Mouse (Mus musculus) MEL (cell line): ENCODE results near the gene Tpcn1.

Experiments used
- CHD1 ChIP-seq: IDR thresholded peaks from 2 replicates; pipeline ENCODE4 v1.6.1; 2012; ENCODE audit warnings: low read depth, mild to moderate bottlenecking, inconsistent platforms, low read length, improper control_type of control experiment
- CTCF ChIP-seq, 3 experiments: IDR thresholded peaks in 2 of 3; conservative IDR thresholded peaks in 1 of 3; 2 replicates each; pipeline ENCODE4 v1.5.1; 2011 to 2012; ENCODE audit warnings: low read length in 3 of 3, low read depth in 2 of 3, mild to moderate bottlenecking in 2 of 3, improper control_type of control experiment in 1 of 3, inconsistent platforms in 1 of 3, mixed read lengths in 1 of 3, moderate library complexity in 1 of 3; ENCODE audit not compliant: control insufficient read depth in 1 of 3, insufficient read depth in 1 of 3, poor library complexity in 1 of 3, severe bottlenecking in 1 of 3
- EP300 ChIP-seq, 2 experiments: IDR thresholded peaks; 2 replicates each; pipeline ENCODE4 v1.6.1; 2011; ENCODE audit warnings: improper control_type of control experiment in 2 of 2, low read length in 2 of 2, low read depth in 1 of 2, mild to moderate bottlenecking in 1 of 2
- ETS1 ChIP-seq: IDR thresholded peaks from 2 replicates; pipeline ENCODE4 v1.6.1; 2012; ENCODE audit warnings: low read depth, mild to moderate bottlenecking, inconsistent platforms, low read length, improper control_type of control experiment, moderate library complexity
- HCFC1 ChIP-seq: IDR thresholded peaks from 2 replicates; pipeline ENCODE4 v1.6.1; 2012; ENCODE audit warnings: low read depth, mild to moderate bottlenecking, inconsistent platforms, low read length, improper control_type of control experiment, moderate library complexity
- POLR2A ChIP-seq, 2 experiments: IDR thresholded peaks; 2 replicates each; pipeline ENCODE4 v1.6.1; 2011 to 2012; ENCODE audit warnings: low read length in 2 of 2, mild to moderate bottlenecking in 2 of 2, control low read depth in 1 of 2, improper control_type of control experiment in 1 of 2, low read depth in 1 of 2, moderate library complexity in 1 of 2; ENCODE audit not compliant: control insufficient read depth in 1 of 2, insufficient read depth in 1 of 2, poor library complexity in 1 of 2
- POLR2AphosphoS2 ChIP-seq: IDR thresholded peaks from 2 replicates; pipeline ENCODE4 v1.6.1; 2011; ENCODE audit warnings: low read length, improper control_type of control experiment

GRCm38 (mm10) chr5:120579211-120579897 lies 9.1 kb downstream of the Tpcn1 start:
- TF ChIP-seq HCFC1 (no peak), CHD1 (no peak), POLR2A (IDR thresholded peaks at IDR 0.05; ENCODE audit: control insufficient read depth in 1 of 2, insufficient read depth in 1 of 2, low read depth in 1 of 2, low read length in 2 of 2, poor library complexity in 1 of 2) (no peak), ETS1 (no peak), CTCF (IDR thresholded peaks at IDR 0.05 in 2 of 3, conservative IDR thresholded peaks at IDR 0.05 in 1 of 3; ENCODE audit: control insufficient read depth in 1 of 3, insufficient read depth in 1 of 3, low read depth in 2 of 3, low read length in 3 of 3, poor library complexity in 1 of 3, severe bottlenecking in 1 of 3) (no peak), EP300 (IDR thresholded peaks at IDR 0.05; ENCODE audit: low read depth in 1 of 2, low read length in 2 of 2) (no peak), POLR2AphosphoS2 (no peak)
